Mouse (Mus musculus) liver, embryonic 11.5 days (tissue): ENCODE measurements around the gene Kitl. TPM values are rescaled to one million over a fixed set of nuclear protein-coding genes. Genes with fewer than 3 reads are reported as not detected.

Source experiments
- ATAC-seq: fragments of 200-750 bp; cut with Nextera tagmentation; replicated peaks from 2 replicates; pipeline ENCODE4 v1.8.0; 2017; ENCODE audit warnings: moderate number of reproducible peaks, mild to moderate bottlenecking, moderate TSS enrichment, moderate library complexity; ENCODE audit not compliant: low FRiP score
- DNase-seq: peaks from one replicate; pipeline ENCODE4 v3.0.0-alpha.2; 2017; ENCODE audit warnings: low spot score
- H3K27ac ChIP-seq: fragments of 300-500 bp; sonication (generic); 2 replicates; pipeline ENCODE4 v1.5.1; 2014; ENCODE audit warnings: mild to moderate bottlenecking, low read depth, low read length, control low read depth
- H3K27me3 ChIP-seq: fragments of 300-500 bp; sonication (generic); replicated peaks from 2 replicates; pipeline ENCODE4 v1.6.1; 2014; ENCODE audit warnings: low read length, mixed read lengths; ENCODE audit not compliant: control insufficient read depth, insufficient read depth
- H3K36me3 ChIP-seq: fragments of 300-500 bp; sonication (generic); 2 replicates; pipeline ENCODE4 v1.6.1; 2014; ENCODE audit warnings: mild to moderate bottlenecking, low read length, moderate library complexity, mixed read lengths; ENCODE audit not compliant: control insufficient read depth, insufficient read depth
- H3K4me1 ChIP-seq: fragments of 300-500 bp; sonication (generic); replicated peaks from 2 replicates; pipeline ENCODE4 v1.6.1; 2014; ENCODE audit warnings: low read length, mixed read lengths; ENCODE audit not compliant: control insufficient read depth, insufficient read depth
- H3K4me2 ChIP-seq: fragments of 300-500 bp; sonication (generic); 2 replicates; pipeline ENCODE4 v1.6.1; 2014; ENCODE audit warnings: mild to moderate bottlenecking, control low read depth, moderate library complexity
- H3K4me3 ChIP-seq: fragments of 300-500 bp; sonication (generic); 2 replicates; pipeline ENCODE4 v1.5.1; 2014; ENCODE audit warnings: low read depth, low read length, control low read depth
- H3K9ac ChIP-seq: fragments of 300-500 bp; sonication (generic); 2 replicates; pipeline ENCODE4 v1.6.1; 2014; ENCODE audit warnings: low read depth, low read length, control low read depth
- H3K9me3 ChIP-seq: fragments of 300-500 bp; sonication (generic); 2 replicates; pipeline ENCODE4 v1.6.1; 2016; ENCODE audit warnings: low read length, inconsistent platforms, mixed read lengths; ENCODE audit not compliant: control insufficient read depth
- WGBS: fragments of 180-500 bp; shearing (Covaris S2); extraction: QIAGEN DNeasy Blood & Tissue Kit; methylation state at CpG from one replicate; pipeline ENCODE4 v1.1.7; 2014; 5-methylcytosine and 5-hydroxymethylcytosine counted together
- polyA plus RNA-seq: library from polyadenylated mRNA; unstranded; fragments of >200 nt; fragmentation: Nextera tagmentation; extraction: Ambion mirVana; gene quantifications from 2 replicates; pipeline ENCODE4 v1.2.1, GENCODE M21; 2014

Gene Kitl
- polyA plus RNA-seq, 1 experiment from 2014 or later = 24.0 TPM

- no peaks in the 10 kb centered on the region for H3K36me3 ChIP-seq
- DNase-seq (no peak), ATAC-seq (no peak)
- H3K27ac ChIP-seq = no peak overlapping the region
- no peak overlapping the region for H3K9ac ChIP-seq
- H3K4me2 ChIP-seq = no peak overlapping the region
- H3K27me3 ChIP-seq = no peaks in the 10 kb centered on the region
- no peaks in the 10 kb centered on the region for H3K9me3 ChIP-seq
- H3K4me3 ChIP-seq = no peak overlapping the region
- WGBS = 70% methylated on average over 3 of the region's 3 CpGs
- H3K4me1 ChIP-seq = peaks cover 3% of the 10 kb centered on the region; the same call in 1 of the 2 replicates
Measured at GRCm38 (mm10) chr10:100032566-100032965, 17.1 kb downstream of the Kitl start.

GRCm38 (mm10) chr10:100036021-100036420, 20.6 kb downstream of the Kitl start:
- Histone ChIP-seq H3K27me3 (no peaks in the 10 kb centered on the region), H3K27ac (no peak overlapping the region), H3K4me2 (no peak overlapping the region), H3K9ac (no peak overlapping the region), H3K4me3 (no peak overlapping the region), H3K4me1 (peaks cover 3% of the 10 kb centered on the region; the same call in 1 of the 2 replicates), H3K9me3 (no peaks in the 10 kb centered on the region), H3K36me3 (no peaks in the 10 kb centered on the region)
- WGBS = 51% methylated on average over 4 of the region's 4 CpGs
- ATAC-seq (no peak), DNase-seq (no peak)

- ATAC-seq (0 out of 2 replicates have a peak, but pooled peaks have one; percentile 22), DNase-seq (no peak)
- 50% methylated on average over 12 of the region's 12 CpGs for WGBS
- H3K4me2 ChIP-seq = no peak overlapping the region
- H3K27me3 ChIP-seq = no peaks in the 10 kb centered on the region
- H3K36me3 ChIP-seq = no peaks in the 10 kb centered on the region
- H3K9me3 ChIP-seq = no peaks in the 10 kb centered on the region
- H3K4me1 ChIP-seq = no peaks in the 10 kb centered on the region; the same call in 1 of the 2 replicates
- H3K27ac ChIP-seq = no peak overlapping the region
- no peak overlapping the region for H3K4me3 ChIP-seq
- H3K9ac ChIP-seq = no peak overlapping the region
Measured at GRCm38 (mm10) chr10:100038342-100038898, 23.0 kb downstream of the Kitl start.

GRCm38 (mm10) chr10:100038994-100039393, 23.6 kb downstream of the Kitl start:
- Histone ChIP-seq H3K27me3 (no peaks in the 10 kb centered on the region), H3K9ac (no peak overlapping the region), H3K9me3 (no peaks in the 10 kb centered on the region), H3K4me1 (no peaks in the 10 kb centered on the region; the same call in 1 of the 2 replicates), H3K36me3 (no peaks in the 10 kb centered on the region), H3K27ac (no peak overlapping the region), H3K4me2 (no peak overlapping the region), H3K4me3 (no peak overlapping the region)
- no peak for DNase-seq
- 68% methylated on average over 8 of the region's 8 CpGs for WGBS
- no peak for ATAC-seq

- 78% methylated on average over 5 of the region's 5 CpGs for WGBS
- no peak for DNase-seq
Measured at GRCm38 (mm10) chr10:100043748-100044147, 28.3 kb downstream of the Kitl start.

GRCm38 (mm10) chr10:100044153-100044552, 28.7 kb downstream of the Kitl start:
- no peak for DNase-seq

More at GRCm38 (mm10) chr10:100043748-100044147, 28.3 kb downstream of the Kitl start:
- H3K9me3 ChIP-seq = no peaks in the 10 kb centered on the region
- ATAC-seq = no peak
- no peak overlapping the region for H3K4me3 ChIP-seq
- H3K4me2 ChIP-seq = no peak overlapping the region
- H3K4me1 ChIP-seq = no peaks in the 10 kb centered on the region
- H3K27me3 ChIP-seq = no peaks in the 10 kb centered on the region
- H3K36me3 ChIP-seq = no peaks in the 10 kb centered on the region
- H3K27ac ChIP-seq = no peak overlapping the region
- H3K9ac ChIP-seq = no peak overlapping the region

GRCm38 (mm10) chr10:100051146-100051783, 35.8 kb downstream of the Kitl start:
- Histone ChIP-seq H3K4me2 (no peak overlapping the region), H3K36me3 (no peaks in the 10 kb centered on the region; the same call in 1 of the 2 replicates), H3K4me1 (no peaks in the 10 kb centered on the region), H3K27me3 (no peaks in the 10 kb centered on the region), H3K9ac (no peak overlapping the region), H3K4me3 (no peak overlapping the region), H3K9me3 (no peaks in the 10 kb centered on the region), H3K27ac (no peak overlapping the region)
- WGBS = 59% methylated on average over 10 of the region's 10 CpGs
- DNase-seq = no peak
- ATAC-seq = no peak

More at GRCm38 (mm10) chr10:100044153-100044552, 28.7 kb downstream of the Kitl start:
- 85% methylated on average over 6 of the region's 6 CpGs for WGBS
- no peaks in the 10 kb centered on the region for H3K9me3 ChIP-seq
- H3K4me2 ChIP-seq = no peak overlapping the region
- H3K4me1 ChIP-seq = no peaks in the 10 kb centered on the region
- H3K36me3 ChIP-seq = no peaks in the 10 kb centered on the region
- H3K9ac ChIP-seq = no peak overlapping the region
- no peaks in the 10 kb centered on the region for H3K27me3 ChIP-seq
- no peak for ATAC-seq
- no peak overlapping the region for H3K27ac ChIP-seq
- no peak overlapping the region for H3K4me3 ChIP-seq

GRCm38 (mm10) chr10:100052404-100052803, 37.0 kb downstream of the Kitl start:
- DNase-seq = no peak
- H3K9ac ChIP-seq = no peak overlapping the region
- H3K4me3 ChIP-seq = no peak overlapping the region
- no peak for ATAC-seq
- 82% methylated on average over 4 of the region's 4 CpGs for WGBS
- H3K27me3 ChIP-seq = no peaks in the 10 kb centered on the region
- no peak overlapping the region for H3K4me2 ChIP-seq
- no peaks in the 10 kb centered on the region for H3K9me3 ChIP-seq
- no peak overlapping the region for H3K27ac ChIP-seq
- no peaks in the 10 kb centered on the region; the same call in 1 of the 2 replicates for H3K36me3 ChIP-seq
- H3K4me1 ChIP-seq = no peaks in the 10 kb centered on the region

GRCm38 (mm10) chr10:100052911-100053310, 37.5 kb downstream of the Kitl start:
- no peak for ATAC-seq
- H3K4me2 ChIP-seq = no peak overlapping the region
- 75% methylated on average over 4 of the region's 4 CpGs for WGBS
- H3K9ac ChIP-seq = no peak overlapping the region
- DNase-seq = no peak
- no peaks in the 10 kb centered on the region for H3K4me1 ChIP-seq
- no peak overlapping the region for H3K27ac ChIP-seq
- no peak overlapping the region for H3K4me3 ChIP-seq
- H3K36me3 ChIP-seq = no peaks in the 10 kb centered on the region; the same call in 1 of the 2 replicates
- no peaks in the 10 kb centered on the region for H3K9me3 ChIP-seq
- no peaks in the 10 kb centered on the region for H3K27me3 ChIP-seq
